Mouse (Mus musculus): ENCODE results near the gene Sh3bgr.

GRCm38 (mm10) chr16:96276596-96276995, 76.3 kb downstream of the Sh3bgr start:
- no peak for TF ChIP-seq CTCF (conservative IDR thresholded peaks at IDR 0.05; ENCODE audit: low read length)
- no peak for TF ChIP-seq NANOG (IDR thresholded peaks at IDR 0.05; ENCODE audit: borderline replicate concordance, low read length)
- TF ChIP-seq POU5F1 (IDR thresholded peaks at IDR 0.05; ENCODE audit: borderline replicate concordance, low read length): no peak

Data from E14TG2a.4 (cell line).